Mouse (Mus musculus): ENCODE data around the gene Rusc1.

GRCm38 (mm10) chr3:89077383-89077782 is 15.7 kb downstream of the Rusc1 start:
- TF ChIP-seq CTCF (IDR thresholded peaks at IDR 0.05; ENCODE audit: borderline replicate concordance, insufficient read depth, low read depth, low read length) (no peak), POLR2A (IDR thresholded peaks at IDR 0.05; ENCODE audit: borderline replicate concordance, insufficient read depth, low read length) (no peak)
